ENCODE assay signal across 17 mouse cellular contexts in the genomic region with DNA sequence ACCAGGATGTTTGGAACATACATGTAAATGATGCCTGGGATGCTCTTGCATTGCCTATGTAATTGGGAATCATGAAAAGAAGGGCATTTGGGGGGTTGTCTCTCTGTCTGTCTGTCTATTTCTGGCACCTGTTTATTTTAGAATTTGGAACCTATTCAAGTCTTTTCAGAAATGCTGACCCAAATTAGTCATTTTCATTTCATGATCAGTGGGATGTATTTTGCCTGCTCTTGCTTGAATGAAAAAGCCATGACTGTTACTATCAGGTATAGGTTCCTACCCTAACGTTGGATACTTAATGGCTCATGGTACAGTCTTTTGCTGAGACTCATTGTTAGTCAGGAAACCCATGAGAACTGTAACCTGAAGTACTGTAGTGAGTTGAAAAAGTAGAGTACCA.
"Had no signal": no experiment of that assay in that cellular context is flagged by ENCODE, and none has a peak within 500 bp of the region (broad histone marks: within the 10 kb centered on the region; RNA-seq: fewer than 3 reads in every experiment).

No protein-coding gene starts in this region.

- H3K4me3 ChIP-seq: midbrain, embryonic 10.5 days; midbrain, embryonic 12.5 days; myocyte; neural tube, embryonic 13.5 days; neural tube, embryonic 15.5 days had no signal

- H3K27me3 ChIP-seq: midbrain, embryonic 12.5 days; neural tube, embryonic 13.5 days; neural tube, embryonic 15.5 days had no signal

- H3K36me3 ChIP-seq: midbrain, embryonic 10.5 days; midbrain, embryonic 12.5 days; neural tube, embryonic 13.5 days; neural tube, embryonic 15.5 days had no signal

- H3K27ac ChIP-seq: midbrain, embryonic 10.5 days; midbrain, embryonic 12.5 days; neural tube, embryonic 13.5 days; neural tube, embryonic 15.5 days had no signal

- H3K9ac ChIP-seq: lung, embryonic 14.5 days; midbrain, embryonic 12.5 days; neural tube, embryonic 13.5 days; neural tube, embryonic 15.5 days had no signal

- DNase-seq: lung, embryonic 14.5 days; lung, postnatal 10 days; lung, postnatal 4 days; midbrain, embryonic 14.5 days; retina, postnatal 1 day; right cerebral cortex, adult 18-20 months; right cerebral cortex, postnatal 25 days; right cerebral cortex, postnatal 4 days; spleen, adult 18-20 months; thymus, adult 18-20 months; thymus, postnatal 14 days; thymus, postnatal 36 days had no signal
